Mouse (Mus musculus): ENCODE measurements around the gene Trappc1. TPM values are rescaled to one million over a fixed set of nuclear protein-coding genes. Genes with fewer than 3 reads are reported as not detected.
"Not testable (repeated sequence)": the region's sequence is repeated elsewhere in the genome, so short reads cannot be mapped to it uniquely, and the experiment has no call there.

Gene Trappc1
- total RNA-seq (2021): 10 to 100 TPM; 62.2 to 63.1 TPM
- long read RNA-seq, experiment 1, transcript Trappc1-203 (5 exons, 751 nt): major isoform, 18 of 27 reads
- long read RNA-seq, experiment 1, transcript Trappc1-202 (4 exons, 759 nt): minor isoform, 7 of 27 reads
- long read RNA-seq, experiment 1, partial matches to known transcripts: 1 of 27 reads
- long read RNA-seq, experiment 1, other reads (novel, unspliced or antisense): 1 of 27 reads
- long read RNA-seq, experiment 2, transcript Trappc1-202 (4 exons, 759 nt): minor isoform, 10 of 33 reads
- long read RNA-seq, experiment 2, transcript Trappc1-203 (5 exons, 751 nt): major isoform, 20 of 33 reads
- long read RNA-seq, experiment 2, partial matches to known transcripts: 1 of 33 reads
- long read RNA-seq, experiment 2, other reads (novel, unspliced or antisense): 2 of 33 reads

GRCm38 (mm10) chr11:69323667-69324111, at the start of gene Trappc1, which contains the start of gene Cntrob:
Gene Trappc1 (plus strand): TSS chr11:69323980.
Gene Cntrob (minus strand): TSS chr11:69323775.
- peak; percentile 98 to 99 for DNase-seq (ENCODE audit: low spot score in 2 of 2)

DNA sequence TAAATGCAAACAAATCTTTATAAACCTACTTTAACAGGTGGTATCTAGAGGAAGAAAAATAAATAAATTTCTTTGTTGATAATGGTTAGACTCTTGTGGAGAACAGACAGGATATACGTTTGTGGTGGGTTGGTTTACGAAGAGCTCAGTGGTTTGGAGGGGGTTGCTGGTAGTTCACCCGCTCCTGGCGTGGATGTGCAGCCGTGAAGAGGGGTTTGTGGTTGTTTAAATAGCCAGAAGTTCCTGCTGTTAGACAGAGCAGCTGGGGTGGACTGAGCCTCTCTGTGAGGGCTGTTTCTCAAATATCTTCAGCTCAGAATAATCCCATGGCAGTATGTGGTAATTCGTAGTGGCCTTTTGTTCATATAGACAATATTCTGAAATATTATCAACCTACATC, 48.1 kb upstream of the Trappc1 start:
- DNase-seq (ENCODE audit: low spot score in 2 of 2): no peak

DNA sequence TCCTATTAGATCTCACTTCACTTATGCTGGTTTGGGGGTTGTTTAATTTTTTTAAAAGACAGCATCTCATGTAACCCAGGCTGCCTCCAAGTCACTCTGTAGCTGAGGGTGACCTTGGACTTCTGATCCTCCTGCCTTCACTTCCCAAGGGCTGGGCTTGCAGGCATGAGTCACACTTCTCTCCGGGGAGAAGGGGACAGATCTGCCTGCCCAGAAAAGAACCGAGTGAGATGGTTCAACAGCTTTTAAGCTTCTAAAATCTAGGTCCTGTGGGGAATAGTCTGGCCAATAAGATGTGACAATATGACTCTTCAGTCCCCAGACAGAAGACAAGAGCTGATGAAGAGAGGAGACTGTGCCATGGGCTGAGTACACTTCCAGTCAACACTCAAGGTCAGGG, 47.7 kb upstream of the Trappc1 start:
- no peak for DNase-seq (ENCODE audit: low spot score in 2 of 2)

DNA sequence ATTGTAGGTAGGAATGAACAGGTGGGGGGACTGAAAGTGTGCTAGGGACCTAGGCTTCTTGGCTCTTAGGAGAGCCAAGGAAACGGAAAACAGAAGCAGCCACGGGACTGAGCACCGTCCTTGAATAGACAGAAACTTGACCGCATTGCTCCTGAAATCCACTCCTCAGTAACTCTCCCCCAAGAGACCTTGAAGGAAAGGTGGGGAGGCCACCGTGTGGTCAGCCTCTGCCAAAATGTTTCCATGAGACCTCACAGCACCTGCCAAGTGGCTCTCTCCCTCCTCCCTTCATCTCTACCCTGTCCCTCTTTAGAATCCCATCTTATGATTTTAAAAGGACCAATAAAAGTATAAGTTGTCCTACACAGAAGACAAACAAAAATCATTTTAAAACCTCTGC, 46.5 kb upstream of the Trappc1 start:
- no peak for DNase-seq (ENCODE audit: low spot score in 2 of 2)

DNA sequence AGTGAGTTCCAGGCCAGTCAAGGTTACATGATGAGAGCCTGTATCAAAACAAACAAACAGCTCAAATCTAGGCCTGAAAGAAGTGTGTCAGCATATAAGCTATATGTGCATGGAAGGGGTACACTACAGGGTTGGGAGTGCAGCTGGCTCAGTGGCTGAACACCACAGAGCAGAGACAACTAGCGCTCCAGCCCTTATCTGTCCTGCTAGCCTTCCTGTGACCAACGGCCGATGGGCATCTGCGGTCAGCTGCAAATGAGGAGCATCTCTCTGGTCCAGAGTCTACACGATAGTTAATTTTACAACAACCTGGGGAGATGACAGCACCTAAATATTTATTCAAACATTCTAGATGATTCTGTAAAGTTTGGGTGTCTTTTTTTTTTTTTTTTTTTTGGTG, 32.7 kb upstream of the Trappc1 start:
- DNase-seq (ENCODE audit: low spot score in 2 of 2): no peak

- DNase-seq (ENCODE audit: low spot score in 2 of 2): no peak
Measured at GRCm38 (mm10) chr11:69295286-69295685, 28.5 kb upstream of the Trappc1 start.

DNA sequence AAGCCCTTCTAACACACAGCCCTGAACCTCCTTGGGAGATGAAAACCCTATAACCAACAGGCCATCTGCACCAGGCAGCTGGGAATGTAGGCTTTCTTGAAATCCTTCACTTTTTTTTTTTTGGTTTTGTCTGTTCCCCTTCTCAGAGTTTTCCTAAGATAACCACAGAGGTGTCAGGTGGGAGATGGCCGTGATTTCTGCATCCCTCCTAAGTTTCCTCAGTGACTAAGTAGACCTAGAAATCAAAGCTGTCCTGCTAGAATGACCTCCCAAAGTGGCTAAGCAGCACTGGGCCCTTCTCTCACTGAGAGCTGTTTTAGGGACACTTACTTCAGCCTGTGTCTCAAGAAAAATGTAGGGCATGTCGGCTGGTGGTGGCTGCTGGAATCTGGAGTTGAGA, 26.0 kb upstream of the Trappc1 start:
- DNase-seq (ENCODE audit: low spot score in 2 of 2): no peak

- no peak for DNase-seq (ENCODE audit: low spot score in 2 of 2)
Measured at GRCm38 (mm10) chr11:69298231-69298630, 25.5 kb upstream of the Trappc1 start.

DNA sequence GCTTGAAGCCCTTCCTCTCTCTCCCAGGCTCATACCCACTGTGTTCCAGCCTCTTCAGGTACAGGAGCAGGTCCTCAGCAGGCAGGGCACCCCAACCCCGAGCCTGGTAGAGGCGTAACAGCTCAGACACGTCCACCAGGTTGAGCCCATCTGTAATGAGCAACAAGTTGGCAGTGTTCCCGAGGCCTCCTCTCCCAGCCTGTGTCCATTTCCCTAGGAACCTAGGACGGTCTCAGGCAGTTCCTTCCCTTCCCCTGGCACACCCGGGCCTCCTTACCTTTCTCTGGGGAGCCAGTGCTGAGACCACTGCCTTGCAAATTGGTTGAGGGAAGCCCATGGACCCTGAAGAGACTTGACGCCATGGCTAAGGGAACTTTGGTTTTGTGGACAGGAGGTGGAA, 21.0 kb upstream of the Trappc1 start:
- DNase-seq (ENCODE audit: low spot score in 2 of 2): no peak

DNA sequence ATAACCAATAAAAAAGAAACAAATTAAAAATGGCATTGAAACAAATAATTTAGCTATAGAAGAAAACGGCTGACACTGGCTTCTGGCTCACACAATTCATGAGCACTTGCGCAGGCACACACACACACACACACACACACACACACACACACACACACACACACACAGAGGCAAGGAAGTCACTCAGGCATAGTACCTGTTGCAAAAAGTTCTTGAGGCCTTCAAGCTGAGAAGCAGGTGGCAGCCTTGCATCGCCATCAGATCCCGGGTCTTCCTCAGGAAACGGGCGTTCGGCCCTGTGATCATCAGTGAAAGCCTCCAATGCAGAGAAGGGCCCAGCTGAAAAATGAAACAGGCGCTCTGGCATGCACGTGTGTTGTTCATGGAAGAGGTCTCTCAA, 18.5 kb upstream of the Trappc1 start:
- no peak for DNase-seq (ENCODE audit: low spot score in 2 of 2)

- no peak for DNase-seq (ENCODE audit: low spot score in 2 of 2)
Measured at GRCm38 (mm10) chr11:69306039-69306438, 17.7 kb upstream of the Trappc1 start.

- no peak for DNase-seq (ENCODE audit: low spot score in 2 of 2)
Measured at GRCm38 (mm10) chr11:69311266-69311665, 12.5 kb upstream of the Trappc1 start.

DNA sequence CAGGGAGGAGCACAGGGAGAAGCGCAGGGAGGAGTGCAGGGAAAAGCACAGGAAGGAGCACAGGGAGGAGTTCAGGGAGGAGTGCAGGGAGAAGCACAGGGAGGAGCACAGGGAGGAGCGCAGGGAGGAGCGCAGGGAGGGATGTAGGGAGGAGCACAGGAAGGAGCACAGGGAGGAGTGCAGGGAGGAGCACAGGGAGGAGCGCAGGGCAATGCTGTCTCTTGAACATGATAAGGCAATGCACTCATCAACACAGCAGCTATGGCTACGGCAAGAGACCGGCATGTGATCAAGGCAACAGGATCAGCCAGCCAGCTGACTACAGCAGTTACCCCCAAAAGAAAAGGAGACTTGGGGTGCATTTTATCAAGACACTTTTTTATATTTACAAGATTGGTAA, 7.4 kb upstream of the Trappc1 start:
- no peak for DNase-seq (ENCODE audit: low spot score in 2 of 2)

- not testable (repeated sequence) for DNase-seq (ENCODE audit: low spot score in 2 of 2)
Measured at GRCm38 (mm10) chr11:69318000-69318399, 5.8 kb upstream of the Trappc1 start.

- DNase-seq (ENCODE audit: low spot score in 2 of 2): no peak
Measured at GRCm38 (mm10) chr11:69321580-69321979, 2.2 kb upstream of the Trappc1 start.

- DNase-seq (ENCODE audit: low spot score in 2 of 2): no peak
Measured at GRCm38 (mm10) chr11:69322010-69322409, 1.8 kb upstream of the Trappc1 start.

- no peak for DNase-seq (ENCODE audit: low spot score in 2 of 2)
Measured at GRCm38 (mm10) chr11:69322693-69323471, 898 bp upstream of the Trappc1 start.

DNA sequence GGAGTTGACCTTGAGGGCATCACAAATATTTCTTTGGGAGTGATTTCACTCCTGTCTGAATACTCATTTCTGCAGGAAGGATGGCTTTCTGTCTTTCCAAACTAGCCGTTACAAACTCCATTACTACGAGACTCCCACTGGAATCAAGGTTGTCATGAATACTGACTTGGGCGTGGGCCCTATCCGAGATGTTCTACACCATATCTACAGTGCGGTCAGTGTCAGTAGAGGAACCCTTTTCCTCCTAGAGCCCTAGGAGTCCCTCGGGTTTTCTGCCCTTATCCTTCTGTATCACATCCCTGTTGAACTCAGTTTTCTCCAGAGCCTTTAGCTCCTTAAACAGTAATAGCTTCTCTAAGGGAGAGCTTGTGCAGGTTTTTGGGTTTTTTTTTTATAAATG, 969 bp downstream of the Trappc1 start:
- no peak for DNase-seq (ENCODE audit: low spot score in 2 of 2)

DNA sequence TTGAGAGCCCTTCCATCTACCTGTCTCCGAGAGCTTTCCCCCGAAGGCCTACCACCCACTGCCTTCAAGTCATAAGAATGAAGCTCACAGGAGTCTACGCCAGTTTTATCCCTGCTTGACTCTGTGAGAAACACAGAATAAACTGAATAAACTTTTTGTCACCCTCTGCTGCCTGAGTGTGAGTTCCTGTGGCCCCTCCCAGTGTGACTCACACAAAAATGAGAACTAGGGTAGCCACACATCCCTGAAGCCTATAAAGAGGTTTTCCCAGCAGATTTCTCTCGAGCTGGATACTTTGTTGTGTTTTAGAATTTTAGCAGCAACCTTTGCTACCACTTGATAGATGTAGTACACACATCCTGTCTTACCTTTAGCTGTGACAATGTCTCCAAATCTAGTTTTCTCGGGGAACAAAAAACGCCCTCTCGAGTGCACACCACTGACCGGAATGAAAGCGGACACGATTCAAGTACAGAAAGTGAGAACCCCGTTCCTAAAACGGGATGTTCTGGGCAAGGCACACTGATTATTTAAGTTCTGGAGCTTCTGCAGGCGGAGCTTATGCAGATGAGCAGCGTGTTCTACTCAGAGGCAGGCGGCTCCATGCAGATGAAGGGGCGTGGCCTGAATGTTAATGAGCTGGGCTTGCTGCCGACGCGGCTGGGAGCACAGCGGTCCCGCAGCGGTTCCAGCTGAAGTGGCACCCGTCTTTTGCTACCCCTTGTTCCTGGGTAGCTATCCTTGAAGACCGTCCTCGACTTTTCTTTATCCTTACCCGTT, 2.0 kb downstream of the Trappc1 start, which contains the start of gene Kcnab3:
Gene Kcnab3 (plus strand): TSS at position 631 of the 780 bp plus-strand sequence.
- DNase-seq (ENCODE audit: low spot score in 2 of 2): peak in 1 of 2 experiments; percentile 79

- peak in 1 of 2 experiments; percentile 41 for DNase-seq (ENCODE audit: low spot score in 2 of 2)
Measured at GRCm38 (mm10) chr11:69326408-69327156, 2.8 kb downstream of the Trappc1 start.

DNA sequence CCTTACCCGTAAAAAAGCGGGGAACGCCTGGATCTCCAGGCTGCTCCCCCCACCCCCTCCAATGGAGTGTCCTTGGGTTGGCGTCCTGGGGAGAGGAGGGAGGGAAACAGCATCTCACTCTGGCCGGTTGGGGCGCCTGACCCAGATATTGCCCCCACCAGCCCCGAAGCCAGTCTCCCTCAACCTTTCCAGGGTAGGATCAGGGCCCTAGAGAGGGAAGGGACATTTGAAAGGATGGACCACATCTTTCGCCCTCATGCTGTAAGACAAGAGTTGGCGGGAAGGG, 3.3 kb downstream of the Trappc1 start:
- DNase-seq (ENCODE audit: low spot score in 2 of 2): no peak

Measured in gastrocnemius, postnatal 4 days (tissue).